Mouse (Mus musculus) bone marrow macrophage, adult 2 months (primary cell): ENCODE measurements around the gene Pafah1b2.

Experiments used
- CTCF ChIP-seq: IDR thresholded peaks from 2 replicates; pipeline ENCODE4 v1.5.1; 2012; ENCODE audit warnings: low read depth, mild to moderate bottlenecking, low read length, moderate library complexity
- POLR2A ChIP-seq: IDR thresholded peaks from 2 replicates; pipeline ENCODE4 v1.6.1; 2012; ENCODE audit warnings: mild to moderate bottlenecking, low read depth, low read length, borderline replicate concordance

DNA sequence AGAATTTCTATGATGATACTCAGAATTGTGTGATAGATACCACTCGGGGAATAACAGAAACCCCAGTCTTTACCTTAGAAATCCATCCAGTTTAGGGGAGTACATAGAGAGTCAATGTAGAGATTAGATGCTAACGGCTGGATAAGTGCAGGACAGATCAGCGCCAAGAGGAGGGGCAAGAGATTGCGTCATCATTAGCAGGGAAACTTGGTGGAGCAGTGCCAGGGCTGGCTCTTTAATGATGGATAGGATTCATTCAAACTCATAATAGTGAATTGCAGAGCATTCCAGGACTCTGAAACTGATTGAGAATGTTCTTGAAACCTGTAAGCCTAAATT, 27.3 kb downstream of the Pafah1b2 start:
- TF ChIP-seq POLR2A (no peak), CTCF (no peak)
